Mouse (Mus musculus) gastrocnemius, postnatal 10 days (tissue): ENCODE results near the gene Olfr476. TPM values are rescaled to one million over a fixed set of nuclear protein-coding genes. Genes with fewer than 3 reads are reported as not detected.
"Not testable (repeated sequence)": the region's sequence is repeated elsewhere in the genome, so short reads cannot be mapped to it uniquely, and the experiment has no call there.

Source experiments
- DNase-seq: peaks from one replicate; pipeline ENCODE4 v3.0.0; 2021; ENCODE audit warnings: mixed read lengths
- long read RNA-seq, 2 experiments: library from polyadenylated mRNA; stranded (forward); transcript quantifications; one replicate each; pipeline ENCODE4 v2.0.0; 2021
- total RNA-seq, 2 experiments: library from RNA; stranded (reverse); gene quantifications; 2 replicates each; pipeline ENCODE4 v1.2.3; 2021

Olfr476 gene
- total RNA-seq: not detected
- long read RNA-seq, experiment 1: 0 reads
- long read RNA-seq, experiment 2: 0 reads

DNA sequence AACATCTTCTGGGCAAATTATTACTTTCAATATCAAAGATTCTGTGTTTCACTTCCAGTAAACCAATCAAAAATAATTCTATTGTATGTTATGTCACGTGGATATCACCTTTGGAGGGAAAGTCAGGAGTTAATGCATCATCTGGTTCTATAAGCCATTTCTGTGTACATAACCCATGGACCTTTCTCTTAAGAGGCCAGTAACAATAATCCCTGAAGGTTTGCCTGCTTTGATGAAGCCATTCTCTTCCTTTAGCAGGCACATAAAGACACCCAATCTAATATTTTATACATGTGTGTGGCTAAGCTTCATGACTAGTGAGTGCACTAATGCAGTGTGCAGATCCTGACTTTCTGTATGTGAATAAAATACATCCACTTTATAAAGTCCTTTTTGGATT, at the start of gene Olfr476:
Gene Olfr476 (plus strand): TSS at position 301 of the 400 bp plus-strand sequence.
- no peak for DNase-seq

DNA sequence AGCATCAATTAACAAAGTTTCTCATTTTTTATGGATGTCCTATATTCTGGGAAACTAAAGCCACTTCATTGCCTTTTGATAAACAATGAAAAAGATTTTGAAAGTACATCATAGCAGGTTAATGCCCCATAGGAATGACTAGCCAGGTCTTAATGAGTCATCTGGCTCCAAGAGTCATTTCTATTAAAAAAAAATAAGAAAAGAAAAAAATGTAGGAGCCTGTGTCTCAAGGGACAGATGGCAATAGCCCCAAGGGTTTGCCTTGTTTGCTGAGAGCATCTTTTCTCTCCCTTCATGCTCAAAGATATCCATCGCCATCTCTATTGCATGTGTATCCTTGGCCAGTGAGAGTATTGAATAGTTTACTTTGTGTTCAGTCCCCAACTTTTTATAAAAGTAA, 34.5 kb upstream of the Olfr476 start, which contains the start of gene Olfr473:
Gene Olfr473 (plus strand): TSS at position 301 of the 400 bp plus-strand sequence.
- no peak for DNase-seq

DNA sequence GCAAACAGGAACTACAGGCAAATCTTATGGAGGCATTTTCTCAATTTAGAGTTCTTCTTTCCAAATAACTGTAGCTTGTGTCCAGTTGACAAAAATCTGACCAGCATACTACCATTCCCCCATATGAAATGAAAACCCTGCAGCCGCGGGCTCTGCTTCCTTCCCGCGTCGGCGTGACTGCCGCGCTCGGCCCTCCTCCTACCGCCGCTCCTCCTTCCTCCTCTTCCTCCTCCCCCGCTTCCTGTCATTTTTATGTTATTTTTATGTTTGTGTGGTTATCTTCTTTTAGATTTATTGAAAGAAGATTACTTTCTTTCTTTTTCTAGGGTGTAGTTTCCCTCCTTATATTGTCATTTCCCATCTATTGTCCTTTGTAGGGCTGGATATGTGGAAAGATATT, 12.1 kb upstream of the Olfr476 start:
- DNase-seq: not testable (repeated sequence)

DNA sequence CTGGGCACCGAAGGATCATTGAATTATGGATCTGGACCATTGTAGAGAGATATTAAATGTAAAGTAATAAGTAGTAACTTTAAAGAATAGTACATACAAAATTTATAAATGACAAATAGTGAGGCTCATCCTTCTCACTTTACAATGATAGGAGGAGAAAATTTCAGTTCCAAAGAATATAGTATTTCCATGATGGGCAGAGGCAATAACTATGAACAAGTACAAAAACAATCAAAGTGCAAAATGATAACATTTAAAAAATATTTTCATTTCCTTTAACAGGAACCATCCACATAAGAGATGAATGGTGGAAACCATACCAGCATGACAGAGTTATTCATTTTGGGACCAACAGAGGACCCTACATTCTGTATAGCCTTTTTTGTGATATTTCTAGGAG, 10.3 kb upstream of the Olfr476 start, which contains the start of gene Olfr474:
Gene Olfr474 (plus strand): TSS at position 301 of the 400 bp plus-strand sequence.
- DNase-seq: no peak

DNA sequence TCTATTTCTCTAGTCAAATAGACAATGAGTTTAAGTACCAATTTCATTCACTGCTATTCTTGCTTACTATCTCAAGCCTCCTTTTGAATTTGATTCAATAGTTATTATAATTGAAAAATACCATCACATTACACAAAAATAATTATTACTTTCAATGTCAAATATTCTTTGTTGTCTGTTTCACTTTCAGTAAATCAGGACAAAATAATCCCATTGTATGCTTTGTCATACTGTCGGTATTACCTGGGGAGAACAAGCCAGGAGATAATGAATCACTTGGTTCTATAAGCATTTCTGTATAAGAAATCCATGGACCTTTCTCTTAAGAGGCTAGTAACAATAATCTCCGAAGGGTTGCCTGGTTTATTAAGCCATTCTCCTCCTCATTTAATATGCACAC, 21.8 kb downstream of the Olfr476 start, which contains the start of gene Olfr477:
Gene Olfr477 (plus strand): TSS at position 301 of the 400 bp plus-strand sequence.
- no peak for DNase-seq

DNA sequence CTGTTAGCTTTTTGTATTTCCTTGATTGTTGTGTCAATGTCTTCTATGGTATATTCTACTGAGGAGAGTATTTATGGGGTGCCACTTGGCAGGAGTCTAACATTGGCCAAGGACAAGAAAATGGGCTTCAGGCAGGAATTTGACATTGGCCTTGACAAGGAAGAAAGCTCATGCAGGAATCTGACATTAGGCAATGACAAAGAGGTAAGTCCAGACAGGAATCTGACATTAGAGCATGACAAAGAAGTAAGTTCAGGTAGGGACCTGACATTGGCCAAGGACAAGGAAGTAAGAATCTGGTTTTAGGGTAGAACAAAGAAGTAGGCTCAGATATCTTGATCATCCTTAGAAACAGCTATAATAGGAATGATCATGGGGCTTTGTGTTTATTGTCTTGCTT, 49.7 kb downstream of the Olfr476 start:
- not testable (repeated sequence) for DNase-seq

Other genes with a start within 250 kb of the Olfr476 start
- under 1 TPM; 0.20 to 0.54 TPM for gene Cyb5r2, start 206.8 kb upstream of the Olfr476 start, total RNA-seq
- gene Ovch2, start 163.6 kb upstream of the Olfr476 start, total RNA-seq: not detected
- not detected for gene Olfr467, start 152.5 kb upstream of the Olfr476 start, total RNA-seq
- not detected for gene Olfr469, start 139.3 kb upstream of the Olfr476 start, total RNA-seq
- not detected for gene Olfr470, start 117.3 kb upstream of the Olfr476 start, total RNA-seq
- under 1 TPM in 1 of 2 experiments, not detected in 1; 0.05 TPM for gene Olfr472, start 66.9 kb upstream of the Olfr476 start, total RNA-seq
- gene Olfr473, start 34.4 kb upstream of the Olfr476 start, total RNA-seq: not detected
- gene Olfr474, start 10.2 kb upstream of the Olfr476 start, total RNA-seq: not detected
- gene Olfr477, start 21.9 kb downstream of the Olfr476 start, total RNA-seq: not detected
- not detected for gene Olfr478, start 69.2 kb downstream of the Olfr476 start, total RNA-seq
- not detected for gene Olfr479, start 85.9 kb downstream of the Olfr476 start, total RNA-seq
- not detected for gene Olfr480, start 102.5 kb downstream of the Olfr476 start, total RNA-seq
- not detected for gene Olfr481, start 115.1 kb downstream of the Olfr476 start, total RNA-seq
- 1 to 10 TPM in 1 of 2 experiments, under 1 TPM in 1; 0.63 to 1.0 TPM for gene Olfr482, start 132.8 kb downstream of the Olfr476 start, total RNA-seq
- gene Olfr483, start 136.0 kb downstream of the Olfr476 start, total RNA-seq: not detected
- gene Olfr484, start 162.6 kb downstream of the Olfr476 start, total RNA-seq: not detected
- gene Olfr485, start 195.1 kb downstream of the Olfr476 start, total RNA-seq: not detected
- not detected for gene Olfr486, start 207.9 kb downstream of the Olfr476 start, total RNA-seq
- gene Olfr487, start 249.8 kb downstream of the Olfr476 start, total RNA-seq: not detected